ENCODE assay signal across 14 mouse cellular contexts in the genomic region with DNA sequence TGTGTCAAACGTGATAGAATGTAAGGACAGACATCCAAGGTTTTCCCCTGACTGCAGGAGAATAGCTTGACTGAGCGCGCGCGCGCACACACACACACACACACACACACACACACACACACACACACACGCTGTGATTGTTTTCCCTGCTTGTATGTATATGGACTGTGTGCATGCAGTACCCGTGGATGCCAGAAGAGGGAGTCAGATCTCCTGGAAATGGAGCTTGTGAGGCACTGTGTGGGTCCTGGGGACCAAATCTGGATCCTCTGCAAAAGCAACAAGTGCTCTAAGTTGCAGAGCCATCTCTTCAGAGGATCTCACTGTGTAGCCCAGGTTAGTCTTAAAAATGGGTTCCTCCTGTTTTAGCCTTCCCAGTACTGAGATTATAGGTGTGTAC. TPM values are rescaled to one million over a fixed set of nuclear protein-coding genes. Genes with fewer than 3 reads are reported as not detected.
DNase-seq lines count a peak whose midpoint lies in the region; ATAC-seq and TF ChIP-seq lines count a peak whose summit lies in the region.
"Had no signal": no experiment of that assay in that cellular context is flagged by ENCODE, and none has a peak within 500 bp of the region (broad histone marks: within the 10 kb centered on the region; RNA-seq: fewer than 3 reads in every experiment).

No protein-coding gene starts in this region.

- H3K79me2 ChIP-seq in liver, adult 2 months (ENCODE audit: control insufficient read depth, insufficient read depth, low read length) = no peaks in the 10 kb centered on the region

- 86% methylated on average over 8 of the region's 8 CpGs for WGBS in liver, adult 2 months
- WGBS in liver, embryonic 11.5 days = 81% methylated on average over 8 of the region's 8 CpGs
- 83% methylated on average over 7 of the region's 8 CpGs for WGBS in heart, embryonic 10.5 days

- H3K4me2 ChIP-seq in liver, embryonic 11.5 days = no peak overlapping the region
- H3K4me2 ChIP-seq: neural tube, embryonic 15.5 days; stomach, embryonic 15.5 days had no signal

- TF ChIP-seq CTCF in liver, adult 2 months (IDR thresholded peaks at IDR 0.05; ENCODE audit: low read depth, low read length) = peak; percentile 38; the same call in 1 of the 2 replicates

- ATAC-seq in liver, embryonic 11.5 days (replicated peaks; ENCODE audit: low FRiP score) = no peak

- no peaks in the 10 kb centered on the region for H3K36me3 ChIP-seq in liver, adult 2 months (ENCODE audit: control insufficient read depth, insufficient read depth, low read length)
- H3K36me3 ChIP-seq in liver, embryonic 11.5 days (ENCODE audit: control insufficient read depth, insufficient read depth, low read length) = no peaks in the 10 kb centered on the region
- H3K36me3 ChIP-seq in heart, embryonic 10.5 days = no peaks in the 10 kb centered on the region
- H3K36me3 ChIP-seq: neural tube, embryonic 15.5 days; stomach, embryonic 15.5 days had no signal

- no peaks in the 10 kb centered on the region for H3K9me3 ChIP-seq in liver, embryonic 11.5 days (ENCODE audit: control insufficient read depth, low read length)
- no peaks in the 10 kb centered on the region; the same call in 1 of the 2 replicates for H3K9me3 ChIP-seq in heart, embryonic 10.5 days
- H3K9me3 ChIP-seq: neural tube, embryonic 15.5 days; stomach, embryonic 15.5 days had no signal

- DNase-seq in cerebellum, postnatal 10 days = peak; percentile 33 to 53
- no peak for DNase-seq in cerebellum, adult 18-20 months
- no peak for DNase-seq in liver, adult 2 months (ENCODE audit: extremely low read depth, low read depth, low spot score)
- no peak for DNase-seq in liver, embryonic 11.5 days (ENCODE audit: low spot score)
- peak; percentile 88 for DNase-seq in R1 (ENCODE audit: low read depth, low spot score)
- peak; percentile 40 for DNase-seq in retina, postnatal 1 day
- DNase-seq in heart, embryonic 10.5 days (ENCODE audit: low spot score) = no peak
- DNase-seq in heart, postnatal 10 days = no peak
- DNase-seq: kidney, adult 8-10 months; lung, adult 2 months; midbrain, embryonic 14.5 days; right cerebral cortex, postnatal 14 days had no signal

- intact Hi-C loops in heart, postnatal 10 days (cut with DNase I) = no loop called here

- no peaks in the 10 kb centered on the region for H3K27me3 ChIP-seq in liver, adult 2 months (ENCODE audit: control insufficient read depth, insufficient read depth, low read length)
- H3K27me3 ChIP-seq in liver, embryonic 11.5 days (replicated peaks; ENCODE audit: control insufficient read depth, insufficient read depth, low read length) = no peaks in the 10 kb centered on the region
- no peaks in the 10 kb centered on the region; the same call in none of the 2 replicates for H3K27me3 ChIP-seq in heart, embryonic 10.5 days (ENCODE audit: insufficient read depth, poor library complexity, severe bottlenecking)
- H3K27me3 ChIP-seq: neural tube, embryonic 15.5 days; stomach, embryonic 15.5 days had no signal

- no peaks in the 10 kb centered on the region for H3K4me1 ChIP-seq in liver, adult 2 months (ENCODE audit: control insufficient read depth, insufficient read depth, low read length)
- no peaks in the 10 kb centered on the region for H3K4me1 ChIP-seq in liver, embryonic 11.5 days (replicated peaks; ENCODE audit: control insufficient read depth, insufficient read depth, low read length)
- no peaks in the 10 kb centered on the region for H3K4me1 ChIP-seq in heart, embryonic 10.5 days
- H3K4me1 ChIP-seq: neural tube, embryonic 15.5 days; stomach, embryonic 15.5 days had no signal

- H3K9ac ChIP-seq in liver, adult 2 months (ENCODE audit: low read depth, low read length) = no peak overlapping the region
- no peak overlapping the region for H3K9ac ChIP-seq in liver, embryonic 11.5 days (ENCODE audit: low read depth, low read length)
- H3K9ac ChIP-seq: neural tube, embryonic 15.5 days; stomach, embryonic 15.5 days had no signal

- H3K27ac ChIP-seq in liver, adult 2 months (replicated peaks; ENCODE audit: insufficient read depth, low read depth, low read length) = no peak overlapping the region
- H3K27ac ChIP-seq in liver, embryonic 11.5 days (ENCODE audit: low read depth, low read length) = no peak overlapping the region
- no peak overlapping the region for H3K27ac ChIP-seq in heart, embryonic 10.5 days
- H3K27ac ChIP-seq: neural tube, embryonic 15.5 days; stomach, embryonic 15.5 days had no signal

- no peak overlapping the region for H3K4me3 ChIP-seq in liver, adult 2 months (ENCODE audit: insufficient read depth, low read depth, low read length)
- H3K4me3 ChIP-seq in liver, embryonic 11.5 days (ENCODE audit: low read depth, low read length) = no peak overlapping the region
- H3K4me3 ChIP-seq in heart, embryonic 10.5 days = no peak overlapping the region
- H3K4me3 ChIP-seq: neural tube, embryonic 15.5 days; stomach, embryonic 15.5 days had no signal

- no peak for TF ChIP-seq POLR2A in liver, adult 2 months (IDR thresholded peaks at IDR 0.05; ENCODE audit: extremely low read depth, insufficient read depth, low read length)

RNA-seq across cellular contexts. Expression of a gene that starts 44.1 kb away (rescaled TPM):
- total RNA-seq in liver, adult 2 months (2014; rRNA removed) = 6.1 and 7.7 TPM in 2 replicates
- polyA plus RNA-seq in liver, adult 2 months (2012; rRNA removed) = 14.4 and 15.2 TPM in 2 replicates
- 2.6 and 3.9 TPM in 2 replicates for polyA plus RNA-seq in liver, embryonic 11.5 days (2014; fragmentation: Nextera tagmentation; extraction: Ambion mirVana)
- polyA plus RNA-seq in heart, embryonic 10.5 days (2016; fragmentation: Nextera tagmentation; extraction: Ambion mirVana) = 1.5 and 4.2 TPM in 2 replicates
- 10 to 100 TPM in 1 of 2 experiments, 1 to 10 TPM in 1; 8.7 to 10.1 TPM for total RNA-seq in heart, postnatal 10 days (2021)

RNA-seq across cellular contexts. Expression of a gene that starts 58.9 kb away (rescaled TPM):
- total RNA-seq in liver, adult 2 months (2014; rRNA removed) = 4.1 and 5.3 TPM in 2 replicates
- polyA plus RNA-seq in liver, adult 2 months (2012; rRNA removed) = 1.9 and 2.5 TPM in 2 replicates
- polyA plus RNA-seq in liver, embryonic 11.5 days (2014; fragmentation: Nextera tagmentation; extraction: Ambion mirVana) = 15.3 and 16.1 TPM in 2 replicates
- polyA plus RNA-seq in heart, embryonic 10.5 days (2016; fragmentation: Nextera tagmentation; extraction: Ambion mirVana) = 12.5 and 15.3 TPM in 2 replicates
- total RNA-seq in heart, postnatal 10 days (2021) = 10 to 100 TPM in 1 of 2 experiments, 1 to 10 TPM in 1; 9.2 to 12.1 TPM

Comparison
In these comparisons a context has a peak if more than half of its experiments do, and no peak if none do; other contexts are left out.
1. DNase-seq: peak in cerebellum, postnatal 10 days (2 of 2), R1 (single experiment) and retina, postnatal 1 day (single experiment); none in cerebellum, adult 18-20 months (0 of 2), liver, adult 2 months (single experiment), liver, embryonic 11.5 days (single experiment), heart, embryonic 10.5 days (single experiment) and heart, postnatal 10 days (0 of 2).